Mouse (Mus musculus): ENCODE measurements around the gene Olfr1153.

The Olfr1153 gene

DNA sequence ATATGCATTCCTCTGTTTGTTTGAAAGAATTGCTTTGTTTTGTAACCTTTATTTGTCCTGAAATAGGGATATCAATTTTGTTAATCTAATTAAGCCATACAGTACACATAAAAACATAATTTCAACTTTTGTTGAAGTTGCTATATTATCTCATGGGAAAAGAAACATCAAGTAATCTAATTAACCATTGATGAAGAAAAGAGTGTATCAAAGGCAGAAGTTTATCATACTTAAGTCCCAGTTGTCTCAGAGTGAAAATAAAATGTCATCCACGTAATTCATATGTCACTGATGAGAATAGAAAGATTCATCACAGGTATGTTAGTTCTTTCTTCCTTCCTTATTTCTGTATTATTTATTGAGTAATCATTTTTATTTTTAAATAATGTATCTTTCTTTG, at the start of gene Olfr1153:
TSS of gene Olfr1153 (plus strand) at position 301 of the 400 bp plus-strand sequence.
- no peak for TF ChIP-seq GATA4 (IDR thresholded peaks at IDR 0.05; ENCODE audit: insufficient replicate concordance, low read length)

DNA sequence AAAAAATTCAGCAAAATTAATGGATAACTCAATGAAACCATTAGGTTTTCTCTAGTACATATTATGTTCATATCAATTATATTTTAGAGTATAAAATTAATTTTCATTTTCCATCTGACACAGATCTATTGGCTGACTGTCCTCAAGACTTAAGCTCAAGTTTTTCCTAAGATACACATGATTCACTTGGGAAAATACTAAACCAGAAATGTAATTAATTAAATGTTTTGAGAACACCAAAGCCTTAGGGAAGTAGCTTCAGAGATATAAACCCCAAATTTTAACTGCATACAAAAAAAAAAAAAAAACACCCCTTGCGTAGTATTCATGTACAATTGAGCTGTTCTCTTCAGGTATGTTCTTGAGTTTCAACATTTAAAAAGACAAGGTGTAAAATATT, 39.2 kb upstream of the Olfr1153 start, which contains the start of gene Olfr1151:
TSS of gene Olfr1151 (plus strand) at position 301 of the 400 bp plus-strand sequence.
- TF ChIP-seq GATA4 (IDR thresholded peaks at IDR 0.05; ENCODE audit: insufficient replicate concordance, low read length), result no peak

DNA sequence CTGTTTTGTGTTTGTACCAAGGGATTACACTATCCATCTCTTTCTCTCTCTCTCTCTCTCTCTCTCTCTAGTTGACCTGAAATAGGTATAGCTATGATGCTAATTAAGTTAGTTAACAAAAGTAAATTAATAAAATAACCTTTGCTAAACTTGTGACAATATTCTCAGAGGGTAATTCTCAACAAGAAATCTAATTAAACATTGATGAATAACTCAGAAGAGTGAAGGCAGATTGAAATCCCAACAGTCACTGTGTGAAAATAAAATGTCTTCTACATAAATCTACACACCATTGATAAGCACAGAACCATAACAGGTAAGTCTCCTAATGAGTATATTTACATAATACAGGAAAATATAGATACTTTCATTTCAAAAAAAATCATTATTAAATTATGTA, 28.6 kb upstream of the Olfr1153 start, which contains the start of gene Olfr1152:
TSS of gene Olfr1152 (plus strand) at position 301 of the 400 bp plus-strand sequence.
- no peak for TF ChIP-seq GATA4 (IDR thresholded peaks at IDR 0.05; ENCODE audit: insufficient replicate concordance, low read length)

- TF ChIP-seq GATA4 (IDR thresholded peaks at IDR 0.05; ENCODE audit: insufficient replicate concordance, low read length), result no peak
Observed at GRCm38 (mm10) chr2:87905066-87905465, 10.3 kb downstream of the Olfr1153 start, which contains the start of gene Olfr1154. Gene Olfr1154, minus strand, starts transcription at chr2:87905166.

DNA sequence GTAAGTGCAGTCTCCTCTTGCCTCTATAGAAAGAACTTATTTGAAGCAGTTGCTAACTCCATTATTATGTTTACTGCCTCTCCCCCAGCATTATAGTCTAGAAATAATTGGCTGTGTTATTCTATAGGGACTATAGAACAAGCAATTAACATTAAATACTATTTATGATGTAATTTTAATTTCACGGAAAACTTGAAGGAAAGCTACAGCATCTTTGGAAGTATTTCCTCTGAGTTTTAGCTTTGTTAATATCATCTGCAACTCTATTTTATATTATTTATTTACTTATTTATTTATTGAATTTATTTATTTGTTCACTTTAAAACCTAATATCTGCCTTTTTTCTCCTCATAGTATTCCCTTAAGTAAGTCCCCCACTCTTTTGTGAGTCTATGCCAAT, 50.3 kb downstream of the Olfr1153 start, which contains the start of gene Olfr1155:
TSS of gene Olfr1155 (minus strand) at position 101 of the 400 bp plus-strand sequence.
- no peak for TF ChIP-seq GATA4 (IDR thresholded peaks at IDR 0.05; ENCODE audit: insufficient replicate concordance, low read length)

Data from liver, adult (tissue).